Mouse (Mus musculus) megakaryocyte progenitor cell, adult 5-6 weeks (primary cell): Measurements from ENCODE around the gene Prdm16. TPM values are rescaled to one million over a fixed set of nuclear protein-coding genes. Genes with fewer than 3 reads are reported as not detected.
A peak's percentile ranks its signal among the peaks of the same experiment; 100 is the strongest.

Source experiments
- ATAC-seq: replicated peaks from 2 replicates; pipeline ENCODE4 v1.8.0; 2016; ENCODE audit warnings: mild to moderate bottlenecking, moderate TSS enrichment, inconsistent platforms; ENCODE audit not compliant: poor library complexity
- total RNA-seq, 2 experiments: library from RNA; stranded (forward) in 1 of 2; stranded (reverse) in 1 of 2; fragments of 157-497, 149-512 nt in 1 of 2; fragments of 200-1000 nt in 1 of 2; gene quantifications; 2 replicates each; pipeline versions ENCODE4 v1.2.3 to v1.2.4; 2015 to 2017

Gene Prdm16
- 0.79 and 2.1 TPM in 2 replicates for total RNA-seq (2015)
- 1.6 and 6.2 TPM in 2 replicates for total RNA-seq (2017)

DNA sequence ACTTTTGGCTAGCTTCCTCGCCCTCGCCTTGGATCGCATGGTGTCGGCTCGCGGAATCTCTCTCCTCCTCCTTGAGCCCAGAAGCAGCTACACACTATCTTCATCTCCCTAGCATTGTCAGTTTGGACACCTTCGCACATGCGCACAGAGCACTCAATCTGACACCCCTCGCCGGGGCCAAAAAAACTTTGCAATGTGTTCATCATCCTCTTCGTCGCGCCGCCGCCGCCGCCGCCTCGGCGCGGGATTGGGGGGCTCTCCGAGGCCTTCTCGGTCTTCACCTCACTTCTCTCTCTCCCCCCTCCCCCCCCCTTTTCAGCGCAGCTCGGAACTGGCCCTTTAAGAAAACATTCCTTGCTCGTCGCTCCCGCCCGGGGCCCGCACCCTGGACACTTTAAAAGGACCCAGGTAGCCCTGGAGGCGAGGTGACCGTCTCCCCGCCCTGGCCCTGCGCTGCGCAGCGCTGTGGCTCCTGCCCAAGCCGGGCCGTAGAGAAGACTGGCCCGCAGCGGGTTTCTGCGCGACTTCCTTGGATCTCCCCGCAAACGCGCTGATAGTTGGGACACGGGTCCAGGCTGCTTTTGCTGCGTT lies at the start of gene Prdm16:
TSS of gene Prdm16 (minus strand) at position 153 of the 591 bp plus-strand sequence.
- ATAC-seq = no peak

DNA sequence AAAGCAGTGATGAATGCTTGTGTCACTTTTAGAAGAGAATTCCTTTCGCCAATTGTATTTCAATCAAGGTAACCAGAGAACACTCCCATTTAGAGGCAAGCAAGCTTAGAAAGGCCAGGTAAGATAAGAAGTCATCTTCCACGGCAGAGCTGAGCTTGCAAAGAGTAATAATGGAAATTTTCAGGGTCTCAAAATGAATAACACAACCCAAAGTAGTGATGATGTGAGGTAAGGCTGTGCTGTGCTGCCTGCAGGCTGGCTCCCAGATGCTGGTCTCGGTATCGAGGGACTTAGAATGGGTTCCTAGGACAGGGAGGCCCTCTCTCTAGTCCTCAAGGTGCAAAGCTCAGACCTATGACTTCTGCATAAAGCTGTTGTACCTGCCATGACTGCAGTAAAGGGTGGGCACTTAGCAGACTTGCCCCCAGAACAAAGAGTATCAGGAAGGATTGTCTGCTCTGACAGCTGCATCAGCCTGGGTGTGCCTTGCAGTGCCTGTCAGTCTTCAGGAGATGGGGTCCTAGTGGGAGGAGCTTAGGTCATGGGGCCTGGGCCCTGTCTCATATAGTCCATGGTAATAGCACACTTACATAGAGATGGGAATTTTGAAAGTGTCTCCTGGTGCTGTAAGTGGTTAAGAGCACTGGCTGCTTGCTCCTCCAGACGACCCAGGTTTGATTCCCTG lies 46.5 kb upstream of the Prdm16 start:
- no peak for ATAC-seq

DNA sequence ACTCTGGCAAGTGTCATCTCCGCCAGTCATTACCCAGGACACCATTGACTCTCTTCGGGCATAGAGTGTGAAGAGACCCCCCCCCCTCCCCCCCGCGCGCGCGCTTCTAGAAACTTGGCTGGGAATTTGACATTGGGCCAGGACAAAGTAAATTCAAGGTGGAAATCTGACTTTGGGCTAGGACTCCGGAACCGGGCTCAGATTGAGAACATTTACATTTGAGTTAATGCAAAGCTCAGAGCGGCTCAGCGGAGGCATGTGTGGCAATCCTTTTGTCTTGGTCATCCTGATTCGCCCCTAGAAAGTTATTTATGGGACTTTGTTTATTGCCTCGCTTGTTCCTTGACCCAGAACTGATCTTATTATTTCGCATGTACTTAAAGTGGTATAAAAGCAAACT lies 45.6 kb upstream of the Prdm16 start:
- no peak for ATAC-seq

DNA sequence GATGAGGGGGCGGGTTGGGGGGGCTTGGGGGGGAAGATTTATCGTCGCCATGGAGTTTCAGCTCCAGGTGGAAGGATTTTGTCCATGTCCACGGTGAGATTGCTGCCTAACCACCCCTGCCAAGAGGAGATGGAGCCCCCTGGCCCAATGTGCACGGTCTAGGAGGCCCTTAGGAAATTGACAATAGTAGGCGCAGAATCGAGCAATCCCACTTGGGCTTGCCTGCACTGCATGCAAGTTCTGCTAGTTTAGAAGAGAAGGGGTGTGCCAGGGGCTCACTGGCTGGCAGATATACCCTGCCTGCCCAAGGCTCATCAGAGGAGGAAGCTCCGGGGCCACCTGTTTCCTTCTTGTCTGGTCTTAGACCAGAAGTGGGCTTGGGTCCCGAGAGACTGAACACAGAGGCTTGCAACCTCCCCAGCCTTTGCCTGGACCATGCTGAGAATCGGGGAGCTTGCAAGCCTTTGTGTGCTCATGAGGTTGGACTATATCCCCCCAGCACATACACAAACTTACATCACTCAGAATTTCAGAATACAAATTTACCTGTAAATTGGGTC lies 38.8 kb upstream of the Prdm16 start:
- no peak for ATAC-seq

DNA sequence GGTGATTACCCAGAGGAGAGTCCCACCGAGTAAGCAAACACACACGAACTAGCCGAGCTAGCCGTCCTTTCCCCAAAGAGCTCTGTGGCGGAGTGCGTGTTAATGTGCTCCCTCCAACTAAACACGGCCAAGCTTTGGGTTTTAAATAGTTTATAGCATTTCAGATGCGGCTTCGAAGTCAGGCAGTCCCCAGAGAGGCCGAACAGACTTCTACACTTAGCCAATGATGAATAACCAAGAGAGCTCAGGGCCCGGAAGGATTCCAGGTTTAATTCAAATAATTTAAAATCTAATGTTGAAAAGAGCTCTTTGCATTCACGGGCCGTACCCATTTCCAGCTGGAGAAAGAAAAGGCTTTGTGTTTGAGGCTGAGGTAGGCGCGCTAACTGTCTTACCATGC lies 38.3 kb upstream of the Prdm16 start:
- ATAC-seq = no peak

DNA sequence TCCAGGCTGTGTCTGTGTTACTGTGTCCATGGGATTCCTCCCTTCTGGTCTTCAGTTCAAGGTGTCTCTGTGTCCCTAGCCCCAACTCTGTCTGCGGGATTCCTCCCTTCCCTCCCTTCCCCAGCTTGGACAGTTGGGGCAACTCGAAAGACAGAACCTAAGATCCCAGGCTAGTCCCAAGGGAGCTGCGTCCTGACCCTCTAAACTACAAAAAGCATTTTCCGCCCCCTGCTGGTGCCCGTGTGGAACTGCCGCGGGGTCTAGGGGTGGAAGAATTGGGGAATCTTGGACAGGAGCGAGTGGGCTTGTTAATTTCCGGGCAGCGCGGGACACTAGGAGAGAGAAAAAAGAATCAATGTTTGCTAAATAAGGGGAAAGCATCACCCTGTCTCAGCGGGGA lies 37.9 kb upstream of the Prdm16 start:
- ATAC-seq = peak; percentile 76

DNA sequence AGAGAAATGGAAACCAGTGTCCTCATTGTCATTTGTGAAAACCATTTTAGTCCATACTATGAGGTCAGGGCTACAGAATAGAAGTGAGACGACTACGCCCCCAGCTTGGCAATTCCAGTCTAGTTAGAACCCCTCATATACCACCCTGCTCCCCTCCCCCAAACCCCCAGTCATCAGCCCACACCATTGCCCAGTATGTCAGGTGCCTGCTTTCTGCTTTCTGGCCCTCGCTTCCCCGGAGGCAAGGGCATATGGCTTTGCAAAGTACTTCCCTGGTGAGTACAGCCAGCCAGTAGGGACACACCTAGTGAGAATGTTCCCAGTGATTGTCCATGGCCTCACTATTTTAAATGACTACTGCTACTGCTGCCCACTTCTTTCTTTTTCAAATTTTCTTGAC lies 37.3 kb upstream of the Prdm16 start:
- ATAC-seq = no peak

DNA sequence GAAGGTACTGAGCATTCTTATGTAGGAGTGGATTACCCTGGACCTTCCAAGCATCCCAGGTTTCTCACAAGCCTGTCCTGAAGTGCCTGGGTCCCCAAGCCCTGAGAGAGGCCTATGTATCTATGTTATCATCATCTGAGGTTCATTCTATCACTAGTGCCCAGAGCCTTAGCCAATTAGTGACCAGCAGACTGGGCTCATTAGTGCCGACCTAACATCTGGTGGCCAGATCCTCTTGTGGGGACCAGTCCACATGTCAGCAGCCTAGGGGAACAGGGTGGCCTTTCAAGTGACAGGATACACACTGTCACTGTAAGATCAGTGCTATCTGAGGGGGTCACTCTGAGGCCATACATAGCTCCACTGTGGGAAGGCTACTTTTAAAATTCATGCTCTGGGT lies 35.4 kb upstream of the Prdm16 start:
- ATAC-seq = no peak

DNA sequence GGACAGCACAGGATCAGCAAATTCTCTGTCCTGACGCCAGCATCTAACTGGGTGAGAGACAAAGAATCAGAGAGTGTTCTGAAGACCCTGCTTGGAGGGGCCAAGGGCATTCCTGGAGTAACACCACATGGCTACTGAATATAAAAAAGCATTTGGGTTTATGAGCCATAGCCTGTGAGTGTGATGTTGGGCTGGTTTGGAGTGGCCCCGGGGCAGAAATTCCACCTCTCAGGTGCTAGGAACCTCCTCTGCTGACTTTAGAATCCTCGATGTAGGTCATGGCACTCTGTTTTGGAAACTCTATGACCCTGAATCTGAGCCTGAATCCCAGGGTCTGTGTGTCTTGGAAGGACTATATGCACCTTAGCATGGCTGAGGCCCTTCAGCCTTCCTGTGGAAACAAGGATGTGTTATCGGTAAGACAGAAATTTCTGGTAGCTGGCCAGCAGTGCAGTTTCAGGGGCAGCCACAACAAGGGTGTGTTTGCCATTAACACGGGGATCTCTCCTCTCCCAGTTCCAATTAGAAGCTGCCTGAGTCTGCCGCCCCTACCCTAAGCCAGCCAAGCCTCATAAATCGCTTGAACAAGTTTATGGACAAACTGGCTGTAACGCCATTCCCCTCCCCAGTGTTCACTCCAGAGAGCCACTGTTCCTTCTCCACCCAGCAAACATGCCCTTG lies 34.7 kb upstream of the Prdm16 start:
- no peak for ATAC-seq

DNA sequence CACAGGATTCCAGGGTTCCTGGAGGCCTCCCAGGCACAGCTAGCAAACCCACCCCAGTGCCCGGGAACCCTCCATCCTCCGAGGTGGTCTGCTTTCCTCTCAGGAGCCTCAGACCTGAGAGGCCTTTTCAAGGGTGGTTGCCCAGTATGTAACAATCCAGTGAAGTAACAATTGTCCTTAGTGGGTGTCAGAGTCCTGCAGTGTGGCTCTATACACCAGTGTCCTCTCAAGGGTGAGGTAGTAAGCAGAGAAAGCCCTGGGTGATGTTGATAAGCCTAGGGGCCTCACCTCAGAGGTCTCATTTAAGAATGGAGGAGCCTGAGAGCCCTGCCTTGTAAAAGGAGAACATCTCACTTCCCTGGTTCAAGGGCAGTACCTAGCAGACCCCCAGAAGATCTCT lies 31.1 kb upstream of the Prdm16 start, which contains the start of gene Actrt2:
TSS of gene Actrt2 (minus strand) at position 101 of the 400 bp plus-strand sequence.
- no peak for ATAC-seq

DNA sequence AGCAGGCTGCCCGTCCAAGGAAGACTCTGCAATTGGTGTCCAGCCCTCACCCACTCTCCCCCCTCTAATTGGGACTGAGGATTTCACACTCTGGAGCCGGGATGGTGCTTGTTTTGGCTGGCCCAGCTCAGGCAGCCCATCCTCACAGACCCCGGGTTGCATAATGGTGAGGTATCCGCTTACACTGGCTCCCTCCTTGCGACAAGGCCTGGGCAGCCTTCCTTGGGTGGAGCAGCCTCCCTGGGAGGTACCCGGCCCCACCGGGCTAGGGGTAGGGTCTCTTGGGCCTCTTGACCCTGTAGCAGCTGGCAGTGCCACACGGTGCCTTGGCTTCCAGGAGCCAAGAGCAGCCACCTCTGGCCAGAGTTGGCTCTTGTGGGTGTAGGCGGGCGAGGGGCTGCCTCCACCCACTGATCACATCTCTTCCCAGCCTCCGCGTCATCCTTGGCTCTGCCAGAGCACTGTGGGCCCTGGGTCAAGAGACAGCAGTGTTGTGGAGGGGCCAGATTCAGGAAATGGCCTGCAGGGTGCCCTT lies 26.1 kb upstream of the Prdm16 start:
- no peak for ATAC-seq

DNA sequence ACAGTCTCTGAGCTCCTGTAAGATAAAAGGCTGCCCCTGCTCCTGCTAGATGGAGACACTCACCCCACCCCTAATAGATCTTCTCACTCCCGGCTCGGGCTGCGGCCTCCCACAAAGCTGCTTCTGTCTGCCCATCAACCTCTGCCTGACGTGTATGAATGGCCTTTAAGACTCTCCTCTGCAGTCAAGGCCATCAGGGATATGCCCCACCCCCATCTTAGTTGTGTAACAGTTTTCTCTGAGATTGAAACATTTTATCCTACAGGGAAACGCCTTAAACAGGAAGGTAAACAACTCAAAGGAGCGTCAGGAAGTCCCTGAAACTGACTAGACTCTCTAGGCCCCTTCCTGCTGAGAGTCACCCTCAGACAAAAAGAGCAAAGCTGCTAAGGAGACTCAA lies 24.6 kb upstream of the Prdm16 start:
- no peak for ATAC-seq

DNA sequence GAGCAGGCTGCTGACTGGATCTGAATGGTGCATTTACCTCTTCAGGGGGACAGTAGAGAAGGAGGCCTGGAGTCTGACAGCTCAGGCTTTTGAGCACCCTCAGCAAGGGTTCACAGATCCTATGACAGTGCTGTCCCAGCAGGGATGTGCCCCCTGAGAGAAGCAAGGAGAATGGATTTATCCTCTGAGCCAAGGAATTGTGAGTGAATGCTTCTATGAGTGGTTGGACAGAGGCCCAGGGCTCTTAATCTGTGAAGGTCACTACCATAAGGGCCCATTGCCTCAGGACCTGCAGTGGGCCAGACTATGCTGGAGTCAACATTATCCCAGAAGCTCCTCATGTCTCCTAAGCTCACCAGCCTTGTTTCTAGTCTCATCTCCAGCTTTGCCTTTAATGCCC lies 23.4 kb upstream of the Prdm16 start:
- ATAC-seq = no peak

DNA sequence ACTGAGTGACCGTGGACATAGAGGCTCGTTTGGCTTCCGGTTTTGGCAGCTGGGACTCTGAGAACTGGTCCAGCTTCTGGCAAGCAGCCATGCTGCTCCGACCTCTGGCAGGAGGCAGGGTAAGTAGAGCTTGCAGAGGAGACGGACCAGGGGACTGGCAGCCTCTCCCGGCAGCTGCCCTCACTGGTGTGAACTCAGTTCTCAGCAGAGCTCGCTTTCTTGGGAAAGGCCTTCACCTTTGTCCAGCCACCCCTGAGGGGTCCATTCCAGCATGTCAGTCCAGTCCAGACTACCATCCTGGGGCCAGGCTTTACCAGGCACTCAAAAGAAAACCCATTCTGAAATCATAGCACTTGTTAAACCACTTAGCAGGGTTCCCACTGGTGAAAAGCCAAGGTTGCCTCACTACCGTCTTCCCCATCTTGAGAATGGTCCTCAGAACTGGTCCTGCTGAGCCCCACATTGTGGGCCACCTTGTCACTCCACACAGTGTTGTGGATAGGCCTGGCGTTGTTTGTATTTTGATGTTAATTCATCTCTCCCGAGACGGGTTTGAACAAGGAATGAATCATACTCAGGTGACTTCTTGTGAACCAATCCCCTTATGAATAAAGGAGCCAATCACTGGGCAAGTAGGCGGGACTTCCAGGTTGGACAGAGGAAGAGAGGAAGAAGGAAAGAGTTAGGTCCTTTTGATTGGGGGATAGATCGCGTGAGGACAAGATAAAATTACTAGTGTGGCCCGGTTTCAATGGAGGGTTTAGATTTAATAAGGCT lies 18.6 kb upstream of the Prdm16 start:
- ATAC-seq = no peak

DNA sequence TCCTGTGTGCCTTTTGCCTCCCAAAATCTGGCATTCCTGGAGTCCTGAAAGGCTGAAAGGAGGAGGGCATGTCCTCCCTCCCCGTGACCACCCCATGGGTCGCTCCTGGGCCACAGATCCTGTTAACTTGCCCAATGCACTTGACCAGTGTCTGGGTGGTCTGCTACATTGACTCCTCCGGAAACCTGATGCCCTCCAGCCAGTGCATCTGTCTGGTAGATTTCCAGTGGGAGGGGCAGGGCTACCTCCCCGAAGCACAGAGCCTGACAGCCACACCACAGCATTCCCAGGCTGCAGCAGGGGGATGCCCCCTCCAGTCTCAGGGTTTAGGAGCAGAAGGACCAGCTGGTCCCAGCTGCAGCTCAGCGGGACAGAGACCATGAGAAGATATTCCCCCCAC lies 15.8 kb upstream of the Prdm16 start:
- no peak for ATAC-seq

DNA sequence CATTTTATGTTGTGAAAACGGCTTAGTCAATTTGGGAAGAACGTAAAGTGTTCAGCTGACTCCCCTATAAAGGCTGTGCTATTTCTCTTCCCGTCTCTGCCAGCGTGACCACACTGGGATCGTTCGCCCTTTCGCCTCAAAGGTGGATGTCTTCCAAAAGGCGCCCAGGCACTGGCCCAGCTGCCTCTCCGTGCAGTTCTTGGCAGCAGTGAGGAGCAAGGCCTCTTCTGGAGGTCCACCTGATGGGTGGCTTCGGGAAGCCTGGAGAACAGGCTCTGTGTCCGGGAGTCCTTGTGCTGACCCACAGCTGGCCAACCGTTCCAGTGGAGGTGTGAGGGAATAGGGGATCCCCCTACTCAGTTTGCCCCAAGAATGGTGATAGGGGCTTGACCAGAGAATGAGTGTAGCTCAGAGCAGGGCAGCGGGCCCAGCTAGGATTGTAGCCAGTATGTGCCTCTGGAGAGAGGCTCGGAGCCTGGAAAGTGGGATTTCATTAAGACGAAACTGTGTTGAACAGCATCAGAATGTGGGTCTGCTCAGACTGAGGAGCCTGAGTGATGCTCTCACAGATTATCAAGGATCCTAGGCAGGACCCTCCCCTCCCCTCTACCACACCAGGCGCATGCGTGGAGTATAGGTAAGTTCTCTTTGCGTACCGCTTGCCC lies 12.5 kb upstream of the Prdm16 start:
- ATAC-seq = no peak

DNA sequence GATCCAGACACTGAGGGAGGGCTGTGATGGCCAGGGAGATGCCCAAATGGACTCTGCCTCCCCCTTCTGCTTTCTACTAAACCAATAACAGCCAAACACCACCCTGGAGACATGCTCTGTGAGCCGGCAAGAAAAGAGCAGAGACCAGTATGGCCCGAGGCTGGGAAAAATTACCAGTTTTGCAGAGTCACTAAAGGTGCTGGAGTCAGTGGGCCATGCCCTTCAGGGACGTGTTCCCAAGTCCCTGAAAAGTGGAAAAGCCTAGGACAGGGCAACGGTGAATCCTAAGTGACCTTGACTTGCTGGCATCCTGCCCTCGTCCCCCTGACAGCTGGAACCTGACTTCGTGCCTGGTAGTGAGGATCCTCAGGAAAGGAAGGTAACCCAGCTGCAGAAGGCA lies 5.8 kb upstream of the Prdm16 start:
- no peak for ATAC-seq

DNA sequence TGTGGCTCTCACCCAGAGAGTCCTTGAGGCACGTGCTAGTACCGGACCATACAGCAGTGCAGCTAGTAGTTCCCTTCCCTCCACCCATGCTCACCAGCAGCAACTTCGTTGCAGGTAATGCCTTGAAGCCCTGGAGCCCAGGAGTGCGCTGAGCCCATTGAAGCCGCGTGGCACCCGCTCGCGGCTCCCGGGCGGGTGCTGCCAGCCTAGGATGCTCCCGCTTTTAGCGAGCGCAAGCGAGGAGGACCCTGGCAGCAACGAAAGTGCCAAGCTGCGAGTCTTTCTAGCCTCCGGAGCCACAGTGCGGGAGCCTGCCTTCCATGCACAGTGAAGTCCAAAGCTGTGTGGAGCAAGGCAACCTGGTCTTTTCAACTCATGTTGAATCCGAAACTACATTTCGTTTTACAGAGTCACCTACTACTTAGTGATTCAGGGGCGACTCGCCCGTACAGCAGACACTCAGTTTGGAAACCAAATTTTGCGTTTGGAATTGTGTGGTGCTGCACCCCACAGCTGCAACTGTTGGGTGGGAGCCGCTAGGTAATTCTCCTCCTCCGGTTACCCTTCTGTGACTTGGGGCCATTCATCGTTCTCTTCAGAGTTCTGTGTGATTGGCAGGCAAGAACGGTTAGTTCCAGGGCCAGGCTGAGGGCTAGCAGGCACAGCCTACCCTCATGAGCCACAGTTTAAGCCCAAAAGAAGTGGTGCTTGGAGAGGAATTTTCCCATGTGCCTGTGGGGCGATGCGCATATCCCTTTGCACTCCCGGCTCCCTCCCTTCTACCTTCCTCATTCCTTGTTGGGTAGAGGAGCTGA lies 4.8 kb upstream of the Prdm16 start:
- ATAC-seq = 0 out of 2 replicates have a peak, but pooled peaks have one; percentile 4
